Mouse (Mus musculus) thymus, adult 18-20 months (tissue): ENCODE measurements around the gene Mrps35.

ENCODE experiments used
- DNase-seq, 2 experiments: peaks; one replicate each; pipeline ENCODE4 v3.0.0; 2022; ENCODE audit warnings: mixed read lengths in 2 of 2

Mrps35 gene

DNA sequence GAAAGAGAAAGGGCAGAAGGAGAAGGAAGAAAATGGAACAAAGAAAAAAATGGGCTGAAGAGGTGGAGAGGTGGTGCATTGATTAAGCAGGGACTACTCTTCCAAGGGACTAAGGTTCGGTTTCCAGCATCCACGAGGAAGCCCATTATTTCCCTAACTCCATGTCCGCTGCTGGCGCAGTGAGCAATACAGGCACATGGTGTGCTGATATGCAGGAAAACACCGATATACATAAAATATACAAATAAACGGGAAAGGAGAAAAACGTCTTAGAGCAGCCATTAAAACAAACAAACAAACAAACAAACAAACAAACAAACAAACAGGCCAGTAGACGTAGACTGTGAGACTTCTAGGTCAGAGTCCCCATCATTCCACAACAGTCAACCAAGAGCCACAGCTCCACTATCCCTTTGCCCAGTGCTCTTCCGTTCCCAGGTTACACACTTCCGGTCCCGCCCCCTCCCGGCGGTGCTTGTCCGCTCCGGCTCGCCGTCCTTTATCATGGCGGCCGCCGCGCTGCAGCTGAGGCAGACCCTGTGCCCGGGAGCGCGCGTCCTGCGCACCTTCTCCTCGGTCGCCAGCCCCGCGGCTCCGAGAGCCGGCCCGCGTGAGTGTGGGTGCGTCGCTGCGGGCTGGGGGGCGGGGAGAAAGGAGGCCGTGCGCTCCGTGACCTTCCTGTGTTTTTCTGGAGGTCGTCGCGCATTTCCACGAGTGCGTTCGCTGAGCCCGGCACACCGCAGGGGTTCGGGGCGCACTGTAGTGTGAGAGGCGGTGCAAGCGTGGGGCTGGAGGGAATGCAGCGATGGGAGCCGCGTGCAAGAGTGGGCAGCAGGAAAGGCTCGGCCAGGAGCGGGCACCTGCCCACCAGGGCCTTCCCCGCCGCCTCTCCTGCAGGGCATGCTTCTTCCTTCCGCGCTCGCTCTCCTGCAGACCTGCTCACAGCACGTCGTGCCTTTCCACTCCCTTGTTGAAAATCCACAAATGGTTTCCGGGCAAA is at the start of gene Mrps35:
TSS of gene Mrps35 (plus strand) at position 474 of the 1,000 bp plus-strand sequence.
- peak; percentile 73 to 75 for DNase-seq

DNA sequence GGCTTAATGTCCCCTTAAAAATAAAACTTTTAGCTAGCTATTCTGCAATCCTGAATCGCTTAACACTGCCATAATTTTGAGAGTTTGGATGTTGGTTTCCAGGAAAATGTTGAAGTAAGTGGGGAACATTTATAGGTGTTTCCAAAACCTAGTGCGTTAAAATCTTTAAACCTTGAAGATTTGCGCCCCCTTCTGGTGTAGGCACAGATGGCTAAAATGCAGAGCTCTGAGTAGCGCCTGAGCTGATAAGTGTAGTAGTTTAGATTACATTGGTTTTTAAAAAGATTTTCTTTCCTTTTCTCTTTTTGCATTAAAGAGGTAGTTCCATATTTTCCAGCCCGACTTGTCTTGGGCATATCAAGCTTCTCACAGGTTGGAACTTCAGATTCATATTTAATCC is 48.3 kb upstream of the Mrps35 start:
- no peak for DNase-seq

DNA sequence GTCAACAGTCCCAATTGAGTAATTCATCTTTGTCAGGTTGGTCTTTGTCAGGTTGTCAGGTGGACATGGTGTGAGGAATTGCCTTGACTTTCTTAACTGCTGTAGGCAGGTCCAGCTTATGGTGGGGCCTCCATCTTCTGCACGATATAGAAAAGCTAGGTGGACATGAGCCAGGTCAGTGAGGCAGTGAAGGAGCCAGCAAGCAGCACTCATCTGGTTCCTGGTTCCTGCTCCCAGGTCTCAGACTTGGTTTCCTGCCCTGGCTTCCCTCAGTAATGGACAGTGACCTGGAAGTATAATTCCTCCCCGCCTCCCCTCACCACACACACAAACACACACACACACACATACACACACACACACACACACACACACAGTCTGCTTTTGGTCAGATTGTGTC is 47.2 kb upstream of the Mrps35 start:
- DNase-seq, result no peak

DNA sequence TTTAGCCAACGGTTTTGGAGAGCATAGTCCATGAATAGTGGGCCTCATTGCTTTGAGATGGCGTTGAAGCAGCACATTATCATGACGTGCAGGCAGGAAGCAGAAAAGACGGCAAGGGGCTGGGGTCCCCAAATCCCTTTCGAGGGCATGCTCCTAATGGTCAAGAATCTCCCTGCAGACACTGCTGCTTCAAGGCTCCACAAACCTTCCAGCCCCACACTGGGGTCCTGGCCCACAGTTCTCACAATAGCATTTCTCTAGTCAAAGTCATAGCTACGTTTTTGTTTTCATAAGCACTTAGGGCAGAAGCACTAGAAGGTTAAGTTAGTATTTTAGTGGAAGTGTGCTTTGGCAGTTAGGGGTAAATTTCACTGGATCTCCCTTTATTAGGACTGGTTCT is 46.7 kb upstream of the Mrps35 start:
- no peak for DNase-seq

GRCm38 (mm10) chr6:146997006-146997405 is 45.6 kb upstream of the Mrps35 start:
- no peak for DNase-seq

DNA sequence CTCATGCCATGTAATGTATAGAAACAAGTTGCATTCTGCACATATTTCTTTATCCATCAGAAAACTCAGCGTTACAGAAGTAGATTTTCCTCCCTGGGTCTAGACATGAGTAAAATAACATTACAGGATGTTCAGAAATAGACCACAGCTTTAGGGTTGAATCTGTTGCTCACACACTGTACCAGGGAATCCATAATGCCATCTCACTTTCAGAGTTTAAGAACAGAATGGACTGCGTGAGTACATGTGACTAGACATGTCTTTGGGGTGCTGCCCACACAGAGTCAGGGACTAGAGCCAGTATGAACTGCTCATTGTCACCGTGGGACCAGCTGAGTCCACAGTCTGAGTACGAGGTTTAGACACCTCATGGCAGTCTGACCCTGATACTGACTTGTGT is 43.9 kb upstream of the Mrps35 start:
- DNase-seq, result no peak

DNA sequence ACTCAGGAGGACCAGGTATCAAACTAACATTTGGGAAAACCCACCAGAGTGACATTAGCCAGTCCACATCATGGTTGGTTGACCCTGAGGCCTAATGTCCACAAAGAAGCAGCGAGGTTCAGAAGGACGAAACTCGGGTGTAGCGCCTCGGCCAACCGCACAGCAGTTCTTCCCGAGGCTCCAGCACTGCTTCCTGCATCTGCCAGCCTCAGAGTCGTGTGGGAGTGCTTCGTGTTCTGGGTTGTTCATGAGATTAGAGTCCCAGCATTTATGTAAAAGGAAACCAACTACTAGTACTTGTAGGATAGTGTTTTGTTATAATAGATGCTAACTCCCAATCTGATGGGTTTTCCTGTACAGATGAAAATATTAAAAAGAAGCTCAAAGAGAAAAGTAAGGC is 43.3 kb upstream of the Mrps35 start:
- no peak for DNase-seq

DNA sequence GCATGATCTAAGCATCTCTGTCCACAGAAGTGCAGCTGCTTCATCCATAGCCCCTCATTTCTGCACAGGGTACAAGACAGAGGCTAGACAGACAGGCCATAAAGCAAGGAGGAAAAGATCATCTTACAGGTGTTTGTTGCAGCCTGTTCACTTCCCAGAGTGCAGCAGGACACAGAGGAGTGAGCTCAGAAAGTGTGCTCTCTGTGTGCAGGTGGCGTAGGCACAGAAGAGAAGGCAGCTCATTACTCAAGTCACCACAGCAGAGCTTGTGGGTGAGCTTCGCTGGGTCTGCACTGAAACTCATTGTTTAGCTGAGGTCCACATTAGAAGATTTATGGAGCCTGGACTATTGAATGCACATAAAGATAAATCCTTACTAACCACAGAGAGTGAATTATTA is 42.8 kb upstream of the Mrps35 start:
- DNase-seq, result no peak

DNA sequence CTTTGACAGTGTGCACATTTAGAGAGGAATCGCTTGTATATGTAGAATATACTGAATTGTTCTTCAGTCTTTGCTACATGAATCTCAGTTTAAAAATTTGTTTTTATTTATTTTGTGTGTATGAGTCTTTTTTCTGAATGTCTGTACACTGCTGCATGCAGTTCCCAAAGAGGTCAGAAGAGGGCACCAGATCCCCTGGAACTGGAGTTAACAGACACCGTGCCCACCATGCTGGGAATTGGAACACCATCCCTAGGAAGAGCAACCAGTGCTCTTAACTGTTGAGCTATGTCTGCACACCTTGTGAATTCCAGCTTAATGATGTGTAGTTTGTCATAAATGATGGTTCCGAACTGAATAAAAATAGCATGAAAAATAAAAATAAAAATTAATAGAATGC is 34.4 kb upstream of the Mrps35 start:
- peak; percentile 11 to 13 for DNase-seq

GRCm38 (mm10) chr6:147010358-147010757 is 32.2 kb upstream of the Mrps35 start:
- no peak for DNase-seq

DNA sequence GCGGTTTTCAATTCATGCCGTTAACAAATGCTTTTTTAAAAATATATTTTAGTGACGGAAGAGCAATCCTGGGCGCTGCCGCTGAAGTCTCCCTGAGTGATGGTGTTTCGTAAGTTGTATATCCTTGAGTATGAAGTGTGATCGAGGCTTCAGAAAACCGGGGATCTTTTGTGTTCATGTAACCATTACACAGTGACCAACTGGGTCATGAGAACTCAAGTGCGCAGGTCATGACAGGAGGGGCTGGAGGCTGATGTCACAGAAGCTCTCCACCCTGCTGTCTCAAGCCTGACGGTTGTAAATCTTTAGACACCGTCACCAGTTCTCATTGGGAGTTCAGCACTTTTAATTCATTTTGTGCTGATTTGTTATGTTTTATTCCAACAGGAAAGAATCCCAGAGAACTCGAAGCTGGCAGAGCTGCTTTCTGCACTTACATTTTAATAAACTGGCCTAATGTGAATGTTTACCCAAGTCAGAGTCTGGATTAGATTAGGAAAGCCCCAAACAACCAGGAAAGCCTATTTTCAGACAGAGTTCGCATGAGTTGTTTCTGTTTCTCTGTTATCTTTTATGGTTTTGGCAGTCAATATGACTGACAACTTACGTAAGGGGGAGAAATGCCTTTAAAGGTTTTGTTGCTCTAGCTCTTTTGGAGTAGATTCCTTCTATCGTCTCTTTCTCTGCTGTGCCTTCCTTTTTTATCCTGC is 31.6 kb upstream of the Mrps35 start:
- DNase-seq, result no peak

DNA sequence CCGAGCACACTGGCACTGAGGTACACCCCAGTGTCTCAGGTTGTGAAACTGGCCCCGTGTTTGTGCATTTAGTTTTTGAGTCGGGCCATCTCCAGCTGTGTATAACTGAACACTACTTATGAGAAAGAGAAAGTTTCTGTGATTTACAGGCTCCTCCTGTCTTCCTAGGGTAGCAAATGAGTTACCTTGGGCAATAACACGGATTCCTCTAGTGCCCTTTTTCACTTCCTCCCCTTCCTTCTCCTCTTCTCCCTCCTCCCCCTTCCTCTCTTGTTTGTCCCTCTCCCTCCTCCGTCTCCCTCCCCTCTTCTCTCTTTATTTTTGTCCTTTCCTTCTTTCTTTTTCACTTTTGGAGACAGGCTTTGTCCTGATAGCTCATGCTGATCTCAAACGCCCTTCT is 31.0 kb upstream of the Mrps35 start:
- no peak for DNase-seq

- no peak for DNase-seq
These were observed 30.6 kb upstream of the Mrps35 start for GRCm38 (mm10) chr6:147011977-147012376.

DNA sequence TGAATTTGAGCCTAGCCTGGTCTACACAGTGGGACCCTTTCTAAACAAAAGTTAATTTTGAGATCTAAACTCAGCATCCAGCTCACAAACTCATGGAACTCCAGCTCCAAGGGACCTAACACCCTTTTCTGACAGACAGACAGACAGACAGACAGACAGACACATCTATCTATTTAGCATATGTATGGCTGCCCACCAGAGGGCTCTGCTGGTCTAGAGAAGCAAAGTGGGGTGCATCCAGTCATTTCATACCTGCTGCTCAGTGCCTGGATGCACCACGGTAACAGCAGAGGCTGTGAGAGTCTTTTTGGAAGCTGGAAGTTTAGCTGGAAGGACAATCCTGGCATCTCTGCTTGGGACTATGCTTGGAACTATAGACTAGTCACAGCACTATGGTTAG is 29.0 kb upstream of the Mrps35 start:
- DNase-seq, result no peak

DNA sequence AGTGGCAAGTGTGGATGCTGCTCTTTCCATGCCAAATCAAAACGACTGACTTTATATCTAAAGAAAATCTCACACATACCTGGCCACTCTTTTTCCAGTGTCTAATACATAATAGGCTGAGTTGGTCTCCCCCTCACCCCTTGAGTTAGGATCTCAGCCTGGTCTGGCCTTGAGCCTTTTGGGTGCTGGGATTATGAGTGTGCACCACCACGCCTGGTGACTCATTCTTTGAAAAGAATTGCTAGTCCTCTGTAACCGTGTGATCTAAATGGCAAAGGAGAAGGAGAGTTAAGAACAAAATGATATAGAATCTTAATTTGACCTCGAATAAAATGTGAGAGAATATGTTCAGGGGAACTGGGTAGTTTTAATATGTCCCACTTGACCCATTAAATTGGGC is 24.7 kb upstream of the Mrps35 start:
- no peak for DNase-seq

GRCm38 (mm10) chr6:147018364-147018763 is 24.2 kb upstream of the Mrps35 start:
- DNase-seq, result no peak

DNA sequence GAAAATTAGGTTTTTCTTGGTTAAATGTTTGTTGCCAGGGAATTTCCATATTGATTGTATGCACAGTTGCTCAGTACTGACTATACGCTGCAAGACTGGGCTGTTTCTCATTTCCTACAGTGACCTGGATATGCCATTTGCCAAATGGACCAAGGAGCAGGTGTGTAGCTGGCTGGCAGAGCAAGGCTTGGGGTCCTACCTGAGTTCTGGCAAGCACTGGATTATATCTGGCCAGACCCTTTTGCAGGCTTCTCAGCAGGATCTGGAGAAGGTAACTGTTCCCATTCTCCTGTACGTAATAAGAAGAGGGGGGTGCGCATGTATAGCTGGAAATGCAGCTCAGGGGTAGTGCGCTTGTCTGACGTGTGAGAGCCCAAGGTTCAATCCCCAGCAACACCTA is 21.4 kb upstream of the Mrps35 start:
- DNase-seq, result no peak

GRCm38 (mm10) chr6:147022375-147023132 is 20.0 kb upstream of the Mrps35 start:
- no peak for DNase-seq

DNA sequence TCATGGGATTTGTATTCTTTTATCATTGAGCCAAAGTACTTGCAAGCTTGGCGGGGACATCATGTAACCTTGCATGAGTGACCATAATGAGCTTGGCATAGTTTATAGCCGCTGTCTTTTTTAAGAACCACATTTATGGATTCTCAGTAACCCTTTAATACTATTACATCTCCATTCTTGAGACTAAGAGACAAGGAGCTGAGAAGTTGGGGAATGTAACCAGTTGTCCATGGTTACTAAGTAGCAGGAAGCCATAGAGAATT is 19.5 kb upstream of the Mrps35 start:
- no peak for DNase-seq

DNA sequence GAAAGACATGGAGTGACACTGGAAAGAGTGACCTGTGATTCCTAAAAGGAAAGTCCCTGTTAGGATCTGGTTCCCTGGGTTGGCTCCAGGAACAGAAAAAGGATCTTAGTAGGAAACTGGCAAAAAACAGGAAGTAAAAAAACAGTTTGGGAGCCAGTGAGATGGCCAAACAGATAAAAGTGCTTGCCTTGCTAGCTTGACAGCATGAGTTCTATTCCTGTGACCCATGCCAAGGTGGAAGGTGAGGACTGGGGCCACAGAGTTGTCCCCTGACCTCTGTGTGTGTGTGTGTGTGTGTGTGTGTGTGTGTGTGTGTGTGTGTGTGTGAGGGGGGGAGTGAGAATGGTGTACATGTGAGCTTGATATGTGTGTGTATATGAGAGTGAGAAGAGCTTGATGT is 19.0 kb upstream of the Mrps35 start:
- no peak for DNase-seq

DNA sequence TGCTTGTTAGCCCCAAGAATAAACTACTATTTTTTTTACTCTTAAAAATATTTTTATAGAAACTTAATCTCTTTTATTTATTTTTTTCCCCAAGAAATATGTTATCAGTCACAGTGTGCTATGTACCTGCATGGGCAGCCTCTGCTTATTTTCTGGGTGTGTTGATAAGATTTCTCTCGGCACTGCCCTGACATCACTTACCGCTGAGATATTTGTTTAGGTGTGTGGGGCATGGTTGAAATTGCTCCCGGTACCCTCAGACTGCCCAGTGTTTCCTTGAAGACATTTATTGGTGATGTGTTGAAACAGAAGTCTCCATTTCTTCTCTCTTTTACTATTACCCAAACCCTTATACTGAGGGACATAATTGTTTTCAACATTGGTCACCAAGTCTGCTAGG is 17.8 kb upstream of the Mrps35 start:
- DNase-seq, result no peak

DNA sequence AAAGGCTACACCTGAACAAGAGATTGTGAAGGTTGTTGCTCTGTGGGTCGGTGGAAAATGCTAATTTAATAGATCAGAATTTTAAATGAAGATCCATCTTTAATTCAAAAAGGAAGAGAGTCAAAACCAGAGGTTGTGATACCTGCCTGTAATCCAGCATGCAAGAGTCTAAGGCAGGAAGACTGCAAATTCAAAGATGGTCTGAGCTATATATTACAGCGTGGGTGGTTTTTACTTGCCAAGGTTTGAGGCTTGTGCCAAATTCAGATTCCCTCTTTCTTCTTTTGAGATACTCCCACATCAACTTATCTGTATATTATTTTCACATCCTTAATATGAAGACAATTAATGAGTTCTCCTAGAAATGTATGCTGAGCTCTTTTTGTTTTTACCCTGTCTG is 14.2 kb upstream of the Mrps35 start:
- DNase-seq, result no peak

- no peak for DNase-seq
These were observed 13.0 kb upstream of the Mrps35 start for GRCm38 (mm10) chr6:147029591-147029990.
